Mouse (Mus musculus) lung, embryonic 16.5 days (tissue): ENCODE measurements around the gene Ephx1. TPM values are rescaled to one million over a fixed set of nuclear protein-coding genes. Genes with fewer than 3 reads are reported as not detected.
"Not testable (repeated sequence)": the region's sequence is repeated elsewhere in the genome, so short reads cannot be mapped to it uniquely, and the experiment has no call there.

Source experiments
- ATAC-seq: fragments of 200-750 bp; cut with Nextera tagmentation; 2 replicates; pipeline ENCODE4 v1.8.0; 2017; ENCODE audit warnings: low read depth, mild to moderate bottlenecking, moderate library complexity
- H3K27ac ChIP-seq: fragments of 300-500 bp; sonication (generic); 2 replicates; pipeline ENCODE4 v1.5.1; 2014; ENCODE audit warnings: mild to moderate bottlenecking, control low read depth, low read length
- H3K27me3 ChIP-seq: fragments of 300-500 bp; sonication (generic); 2 replicates; pipeline ENCODE4 v1.6.1; 2014; ENCODE audit warnings: low read depth, low read length, mixed read lengths; ENCODE audit not compliant: control insufficient read depth, insufficient read depth
- H3K36me3 ChIP-seq: fragments of 300-500 bp; sonication (generic); 2 replicates; pipeline ENCODE4 v1.6.1; 2014; ENCODE audit warnings: low read length; ENCODE audit not compliant: control insufficient read depth, insufficient read depth
- H3K4me1 ChIP-seq: fragments of 300-500 bp; sonication (generic); replicated peaks from 2 replicates; pipeline ENCODE4 v1.6.1; 2014; ENCODE audit warnings: low read length, mixed read lengths; ENCODE audit not compliant: control insufficient read depth, insufficient read depth
- H3K4me2 ChIP-seq: fragments of 300-500 bp; sonication (generic); 2 replicates; pipeline ENCODE4 v1.6.1; 2014; ENCODE audit warnings: low read depth, low read length, control low read depth
- H3K4me3 ChIP-seq: fragments of 300-500 bp; sonication (generic); 2 replicates; pipeline ENCODE4 v1.5.1; 2014; ENCODE audit warnings: mild to moderate bottlenecking, low read length, control low read depth
- H3K9ac ChIP-seq: fragments of 300-500 bp; sonication (generic); 2 replicates; pipeline ENCODE4 v1.6.1; 2014; ENCODE audit warnings: low read length, control low read depth
- H3K9me3 ChIP-seq: fragments of 300-500 bp; sonication (generic); 2 replicates; pipeline ENCODE4 v1.6.1; 2016; ENCODE audit warnings: low read length; ENCODE audit not compliant: control insufficient read depth
- WGBS: fragments of 180-500 bp; shearing (Covaris S2); extraction: QIAGEN DNeasy Blood & Tissue Kit; methylation state at CpG from one replicate; pipeline ENCODE4 v1.1.7; 2014; 5-methylcytosine and 5-hydroxymethylcytosine counted together
- polyA plus RNA-seq: library from polyadenylated mRNA; unstranded; fragments of >200 nt; fragmentation: Nextera tagmentation; extraction: Ambion mirVana; gene quantifications from 2 replicates; pipeline ENCODE4 v1.2.1, GENCODE M21; 2015

The Ephx1 gene
- polyA plus RNA-seq, 1 experiment from 2014 or later = 11.8 TPM

DNA sequence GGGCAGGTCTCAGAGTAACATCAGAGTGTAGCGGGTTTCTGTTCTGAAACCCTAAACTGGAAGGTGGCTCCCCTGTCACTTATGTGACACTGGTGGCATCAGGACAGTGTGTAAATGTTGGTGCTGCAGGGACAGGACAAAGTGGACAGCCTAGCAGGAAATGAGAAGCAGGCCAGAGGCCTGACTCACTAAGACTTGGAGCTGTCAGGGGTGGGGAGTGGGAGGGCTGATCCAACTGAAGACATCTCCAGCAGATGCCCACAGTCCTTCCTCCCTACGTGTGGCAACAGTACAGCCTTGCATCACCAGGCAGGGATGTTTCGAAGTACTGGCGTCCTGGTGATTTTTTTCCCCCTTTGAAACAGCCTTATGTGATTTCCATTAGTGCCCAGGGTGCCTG is 76.2 kb downstream of the Ephx1 start:
- 77% methylated on average over 4 of the region's 4 CpGs for WGBS
- H3K4me2 ChIP-seq = no peak overlapping the region
- H3K4me1 ChIP-seq = peaks cover 24% of the 10 kb centered on the region
- H3K27ac ChIP-seq = peak overlapping the region; percentile 36; the same call in 1 of the 2 replicates
- H3K36me3 ChIP-seq = 0 out of 2 replicates have a peak, but pooled peaks cover 3% of the 10 kb centered on the region
- H3K4me3 ChIP-seq = no peak overlapping the region
- H3K9me3 ChIP-seq = no peaks in the 10 kb centered on the region
- ATAC-seq = no peak
- H3K27me3 ChIP-seq = no peaks in the 10 kb centered on the region
- H3K9ac ChIP-seq = no peak overlapping the region

DNA sequence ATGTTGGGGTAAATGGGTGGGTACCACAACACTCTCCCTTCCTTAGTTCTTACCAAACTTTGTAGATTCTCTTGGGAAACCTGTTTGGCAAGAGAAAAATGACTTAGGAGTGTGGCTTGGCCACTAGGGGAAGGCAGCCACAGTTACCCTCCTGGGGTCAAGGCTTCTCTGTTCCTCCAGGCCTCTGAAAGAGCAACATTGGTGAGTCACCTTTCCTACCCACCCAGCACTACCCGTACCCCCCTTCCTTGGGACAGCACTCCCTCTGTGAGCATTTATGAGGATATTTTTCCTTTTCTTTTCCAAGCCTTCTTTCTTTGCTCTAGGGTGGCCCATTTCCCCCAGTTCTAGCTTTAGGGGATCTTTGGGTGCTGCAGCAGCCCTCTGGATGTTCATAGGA is 76.8 kb downstream of the Ephx1 start:
- H3K27me3 ChIP-seq = no peaks in the 10 kb centered on the region
- H3K9me3 ChIP-seq = no peaks in the 10 kb centered on the region
- H3K4me2 ChIP-seq = no peak overlapping the region
- 56% methylated on average over 1 of the region's 1 CpGs for WGBS
- peaks cover 24% of the 10 kb centered on the region for H3K4me1 ChIP-seq
- no peak for ATAC-seq
- no peak overlapping the region for H3K9ac ChIP-seq
- H3K27ac ChIP-seq = no peak overlapping the region
- no peak overlapping the region for H3K4me3 ChIP-seq
- H3K36me3 ChIP-seq = 0 out of 2 replicates have a peak, but pooled peaks cover 3% of the 10 kb centered on the region

DNA sequence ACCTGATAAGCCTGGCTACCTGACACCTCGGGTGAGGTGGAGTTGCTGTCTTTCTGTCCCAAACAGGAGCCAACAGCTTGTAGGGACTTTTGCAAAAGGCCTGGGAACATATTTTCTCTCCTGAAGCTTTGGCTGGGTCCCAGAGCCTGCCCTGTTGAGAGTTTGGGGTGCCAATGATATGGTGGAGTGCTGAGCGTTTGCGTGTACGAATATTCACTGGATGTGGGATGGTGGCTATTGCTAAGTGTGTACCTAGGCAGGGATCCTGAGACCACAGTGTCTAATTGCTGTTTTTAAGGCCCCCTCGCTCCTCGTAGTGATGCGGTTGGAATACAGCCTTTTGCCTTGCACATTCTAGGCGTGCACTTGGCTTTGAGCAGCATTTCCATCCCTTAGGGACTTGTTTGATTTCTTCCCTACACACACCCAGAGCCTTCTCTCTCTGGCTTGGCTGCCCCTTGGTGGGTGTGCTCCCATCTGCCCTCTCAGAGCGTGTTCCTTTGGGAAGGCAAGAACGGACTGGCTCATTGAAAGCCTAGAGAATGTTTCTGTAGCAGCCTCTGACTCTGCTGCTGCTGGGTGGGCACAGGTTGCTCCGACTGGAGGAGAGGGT is 77.6 kb downstream of the Ephx1 start:
- peak overlapping the region; percentile 89 for H3K4me2 ChIP-seq
- no peaks in the 10 kb centered on the region for H3K27me3 ChIP-seq
- no peak for ATAC-seq
- peak overlapping the region; percentile 79 for H3K9ac ChIP-seq
- peaks cover 24% of the 10 kb centered on the region for H3K4me1 ChIP-seq
- H3K4me3 ChIP-seq = peak overlapping the region; percentile 87
- no peaks in the 10 kb centered on the region for H3K9me3 ChIP-seq
- H3K36me3 ChIP-seq = 0 out of 2 replicates have a peak, but pooled peaks cover 3% of the 10 kb centered on the region
- WGBS = 45% methylated on average over 11 of the region's 11 CpGs
- H3K27ac ChIP-seq = peak overlapping the region; percentile 70

DNA sequence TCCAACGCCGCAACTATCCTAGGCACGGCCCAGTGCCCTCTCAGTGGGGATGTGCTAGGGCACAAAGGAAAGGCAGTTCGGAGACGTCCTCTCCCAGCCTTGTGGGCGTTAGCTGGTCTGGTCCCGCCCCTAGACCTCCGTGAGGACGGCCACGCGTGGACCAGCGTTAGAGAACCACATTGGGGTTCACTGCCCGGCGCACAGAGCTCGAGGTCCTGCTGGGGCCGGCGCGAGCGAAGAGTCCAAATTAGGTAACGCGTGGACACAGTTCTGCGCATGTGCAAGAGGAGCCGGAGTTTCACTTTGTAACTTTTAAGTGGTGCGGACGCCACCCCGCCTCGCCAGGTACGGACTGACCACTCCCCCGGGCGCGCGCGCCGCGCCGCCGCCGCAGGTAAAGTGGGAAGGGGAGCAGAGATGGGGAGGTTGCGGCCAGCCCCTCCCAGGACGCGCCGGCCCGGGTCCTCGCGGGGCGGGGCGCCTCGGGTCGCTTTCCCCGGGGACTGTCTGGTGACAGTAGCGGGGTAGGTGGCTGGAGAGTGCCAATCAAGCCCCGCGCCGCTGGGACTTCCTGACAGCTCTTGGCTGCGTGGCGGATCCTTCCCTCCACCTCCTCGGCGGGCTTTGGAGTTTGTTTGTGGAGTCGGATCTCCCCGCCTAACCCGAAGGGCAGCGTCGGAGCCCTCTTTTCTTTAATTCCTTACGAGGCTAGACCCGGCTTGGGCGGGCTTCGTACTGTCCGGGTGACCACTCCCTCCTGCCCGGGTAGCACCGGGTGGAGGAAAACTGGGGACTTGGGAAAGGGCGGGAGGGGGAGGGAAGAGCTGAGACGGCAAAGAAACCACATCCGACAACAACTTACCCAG is 78.3 kb downstream of the Ephx1 start, which contains the start of gene Tmem63a:
TSS of gene Tmem63a (plus strand) at position 179 of the 866 bp plus-strand sequence.
- H3K4me2 ChIP-seq = peak within 1 kb of the TSS; percentile 89
- under 1% methylated on average over 72 of the region's 73 CpGs for WGBS
- peaks cover 24% of the 10 kb centered on the region for H3K4me1 ChIP-seq
- H3K27ac ChIP-seq = peak within 1 kb of the TSS; percentile 70
- peaks cover 2% of the 10 kb centered on the region; the same call in 1 of the 2 replicates for H3K27me3 ChIP-seq
- ATAC-seq = peak; percentile 78
- peak within 1 kb of the TSS; percentile 79 for H3K9ac ChIP-seq
- H3K9me3 ChIP-seq = no peaks in the 10 kb centered on the region
- H3K4me3 ChIP-seq = peak within 1 kb of the TSS; percentile 87
- H3K36me3 ChIP-seq = 0 out of 2 replicates have a peak, but pooled peaks cover 2% of the 10 kb centered on the region

DNA sequence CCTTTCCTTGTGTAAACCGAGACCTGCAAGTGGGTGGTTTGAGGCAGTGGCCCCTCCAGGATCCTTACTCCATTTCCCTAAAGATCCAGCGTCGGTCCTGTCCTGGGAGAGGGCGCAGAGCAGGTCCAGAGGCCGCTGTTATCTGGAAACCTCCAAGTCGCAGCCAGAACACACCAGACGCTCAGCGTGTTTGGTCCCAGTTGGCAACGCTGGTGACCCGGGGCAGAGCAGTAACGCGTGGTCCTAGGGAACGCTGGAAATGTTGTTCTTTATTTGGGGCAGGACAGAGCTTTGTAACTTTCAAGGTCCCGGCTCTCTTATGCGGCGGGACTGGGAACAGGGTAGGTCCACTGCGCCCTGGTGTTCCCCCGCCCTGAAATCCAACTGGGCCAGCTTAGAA is 79.0 kb downstream of the Ephx1 start:
- Histone ChIP-seq H3K27ac (peak overlapping the region; percentile 70), H3K4me3 (peak overlapping the region; percentile 87), H3K4me1 (peaks cover 24% of the 10 kb centered on the region), H3K36me3 (0 out of 2 replicates have a peak, but pooled peaks cover 1% of the 10 kb centered on the region), H3K9me3 (no peaks in the 10 kb centered on the region), H3K4me2 (peak overlapping the region; percentile 89), H3K9ac (peak overlapping the region; percentile 79), H3K27me3 (peaks cover 3% of the 10 kb centered on the region; the same call in 1 of the 2 replicates)
- 4% methylated on average over 18 of the region's 18 CpGs for WGBS
- no peak; the same call in 1 of the 2 replicates for ATAC-seq

DNA sequence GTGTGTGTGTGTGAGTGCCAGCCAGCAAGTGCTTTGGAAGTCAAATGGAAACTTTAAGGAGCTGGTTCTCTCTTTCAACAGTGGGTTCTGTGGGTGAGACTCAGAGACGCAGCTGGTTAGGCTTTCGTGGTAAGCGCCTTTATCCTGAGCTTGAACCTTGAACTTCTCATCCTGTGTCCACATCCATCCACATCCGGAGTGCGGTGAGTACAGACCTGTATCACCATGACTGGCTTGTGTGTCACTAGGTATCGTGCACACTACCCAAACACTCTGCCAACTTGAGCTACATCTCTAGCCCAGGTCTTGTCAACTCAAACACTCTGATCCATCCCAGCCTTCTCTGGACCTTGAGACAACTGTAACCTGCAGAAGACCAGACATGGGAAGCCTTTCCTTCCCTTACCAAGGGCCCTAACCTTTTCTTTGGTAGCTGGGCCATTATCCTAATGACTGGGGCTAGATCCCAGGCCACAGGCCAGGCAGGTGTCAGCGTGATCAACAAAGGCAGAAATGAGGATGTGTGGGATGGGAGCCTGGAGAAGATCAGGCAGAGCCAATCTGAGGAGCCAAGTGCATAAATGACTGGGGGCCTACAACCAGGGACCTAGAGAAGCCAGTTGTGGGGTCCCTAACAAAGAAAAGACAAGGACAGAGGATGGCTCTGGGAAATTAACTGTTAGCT is 79.8 kb downstream of the Ephx1 start:
- Histone ChIP-seq H3K36me3 (no peaks in the 10 kb centered on the region), H3K9me3 (no peaks in the 10 kb centered on the region), H3K4me1 (peaks cover 17% of the 10 kb centered on the region), H3K27ac (no peak overlapping the region), H3K4me3 (no peak overlapping the region; the same call in 1 of the 2 replicates), H3K4me2 (peak overlapping the region; percentile 89), H3K27me3 (peaks cover 7% of the 10 kb centered on the region), H3K9ac (no peak overlapping the region; the same call in 1 of the 2 replicates)
- WGBS = 85% methylated on average over 7 of the region's 7 CpGs
- ATAC-seq = no peak

DNA sequence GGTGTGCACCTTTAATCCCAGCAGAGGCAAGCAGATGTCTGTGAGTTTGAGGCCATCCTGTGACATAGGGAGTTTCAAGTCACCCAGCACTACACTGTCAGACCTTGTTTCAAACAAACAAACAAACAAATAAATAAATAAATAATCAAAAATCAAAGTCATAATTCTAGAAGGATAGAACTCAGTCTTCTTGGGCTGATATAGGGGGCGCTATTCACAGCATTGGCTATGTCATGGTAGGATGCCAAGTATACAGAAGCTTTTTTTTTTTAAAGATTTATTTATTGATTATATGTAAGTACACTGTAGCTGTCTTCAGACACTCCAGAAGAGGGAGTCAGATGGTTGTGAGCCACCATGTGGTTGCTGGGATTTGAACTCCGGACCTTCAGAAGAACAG is 81.9 kb downstream of the Ephx1 start:
- H3K9me3 ChIP-seq = not testable (repeated sequence)
- WGBS = 81% methylated on average over 2 of the region's 2 CpGs

DNA sequence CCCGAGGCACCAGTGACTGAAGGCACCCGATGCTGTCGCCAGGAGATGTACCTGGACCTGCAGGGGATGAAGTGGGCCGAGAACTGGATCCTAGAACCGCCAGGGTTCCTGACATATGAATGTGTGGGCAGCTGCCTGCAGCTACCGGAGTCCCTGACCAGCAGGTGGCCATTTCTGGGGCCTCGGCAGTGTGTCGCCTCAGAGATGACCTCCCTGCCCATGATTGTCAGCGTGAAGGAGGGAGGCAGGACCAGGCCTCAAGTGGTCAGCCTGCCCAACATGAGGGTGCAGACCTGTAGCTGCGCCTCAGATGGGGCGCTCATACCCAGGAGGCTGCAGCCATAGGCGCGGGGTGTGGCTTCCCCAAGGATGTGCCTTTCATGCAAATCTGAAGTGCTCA is 83.1 kb downstream of the Ephx1 start:
- not testable (repeated sequence) for H3K27ac ChIP-seq, H3K9me3 ChIP-seq, H3K4me3 ChIP-seq, ATAC-seq, H3K36me3 ChIP-seq, H3K9ac ChIP-seq, H3K4me2 ChIP-seq, H3K4me1 ChIP-seq
- WGBS = 53% methylated on average over 13 of the region's 13 CpGs
- peaks cover 31% of the 10 kb centered on the region for H3K27me3 ChIP-seq

More for the DNA sequence above, 81.9 kb downstream of the Ephx1 start:
- not testable (repeated sequence) for H3K4me3 ChIP-seq, H3K36me3 ChIP-seq, H3K4me1 ChIP-seq, ATAC-seq, H3K4me2 ChIP-seq, H3K9ac ChIP-seq, H3K27ac ChIP-seq
- H3K27me3 ChIP-seq = peaks cover 25% of the 10 kb centered on the region
